Mouse (Mus musculus) testis, postnatal 10 days (tissue): ENCODE data around the gene R3hdml.
"Not testable (repeated sequence)": the region's sequence is repeated elsewhere in the genome, so short reads cannot be mapped to it uniquely, and the experiment has no call there.

Experiments
- DNase-seq: peaks from one replicate; pipeline ENCODE4 v3.0.0; 2021; ENCODE audit warnings: low spot score

The R3hdml gene

GRCm38 (mm10) chr2:163492018-163492417, at the start of gene R3hdml:
TSS of gene R3hdml (plus strand) at chr2:163492318.
- DNase-seq: no peak

GRCm38 (mm10) chr2:163443543-163443942, 48.6 kb upstream of the R3hdml start:
- DNase-seq: no peak

DNA sequence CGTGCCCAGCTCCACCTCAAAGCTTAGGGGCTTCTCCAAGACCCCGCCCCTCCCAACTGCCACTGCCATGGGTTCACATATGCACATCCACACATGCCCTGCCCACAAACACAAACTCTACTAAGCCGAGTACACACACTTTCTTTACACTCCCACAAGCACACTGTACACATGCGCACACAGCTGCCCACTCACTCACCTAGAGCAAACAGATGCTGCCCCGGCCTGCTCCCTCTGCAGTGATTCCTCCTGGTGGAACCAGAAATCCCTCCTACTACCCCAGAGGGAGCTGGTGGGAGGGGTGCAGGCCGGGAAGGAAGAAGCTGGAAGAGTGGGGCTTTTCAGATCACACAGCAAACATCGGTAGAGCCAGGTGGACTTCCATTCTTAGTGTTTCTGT, 48.1 kb upstream of the R3hdml start:
- no peak for DNase-seq

DNA sequence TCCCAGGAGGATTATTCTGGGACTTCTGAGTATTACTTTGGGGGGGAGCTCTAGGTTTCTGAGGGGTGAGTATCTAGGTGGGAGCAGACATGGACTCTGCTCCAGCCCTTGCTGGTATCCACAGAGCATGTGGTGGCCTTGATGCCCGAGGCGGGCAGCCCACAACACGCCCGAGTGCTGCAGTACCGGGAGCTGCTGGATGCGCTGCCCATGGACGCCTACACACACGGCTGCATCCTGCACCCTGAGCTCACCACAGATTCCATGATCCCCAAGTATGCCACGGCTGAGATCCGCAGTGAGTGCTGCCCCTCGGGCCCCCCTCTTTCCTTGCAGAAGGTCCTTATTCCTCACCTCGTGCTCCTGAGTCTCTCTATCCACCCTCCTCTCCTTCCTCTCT, 44.7 kb upstream of the R3hdml start:
- no peak for DNase-seq

DNA sequence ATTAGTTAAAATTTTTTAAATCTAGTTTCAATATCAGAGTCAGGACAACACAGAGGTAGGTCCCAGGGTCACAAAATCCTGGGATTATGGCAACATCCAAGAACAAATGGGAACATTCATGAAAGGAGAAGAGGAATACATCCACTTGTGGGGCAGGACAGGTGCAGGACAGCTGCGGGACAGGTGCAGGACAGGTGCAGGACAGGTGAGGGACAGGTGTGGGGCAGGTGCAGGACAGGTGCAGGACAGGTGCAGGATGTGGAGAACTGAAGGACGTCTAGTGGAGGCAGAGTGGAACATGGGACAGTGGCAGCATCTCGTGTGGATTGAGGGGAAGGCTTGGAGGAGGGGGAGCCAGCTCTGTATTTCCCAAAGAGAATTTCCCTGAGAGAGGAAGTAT, 42.8 kb upstream of the R3hdml start:
- no peak for DNase-seq

DNA sequence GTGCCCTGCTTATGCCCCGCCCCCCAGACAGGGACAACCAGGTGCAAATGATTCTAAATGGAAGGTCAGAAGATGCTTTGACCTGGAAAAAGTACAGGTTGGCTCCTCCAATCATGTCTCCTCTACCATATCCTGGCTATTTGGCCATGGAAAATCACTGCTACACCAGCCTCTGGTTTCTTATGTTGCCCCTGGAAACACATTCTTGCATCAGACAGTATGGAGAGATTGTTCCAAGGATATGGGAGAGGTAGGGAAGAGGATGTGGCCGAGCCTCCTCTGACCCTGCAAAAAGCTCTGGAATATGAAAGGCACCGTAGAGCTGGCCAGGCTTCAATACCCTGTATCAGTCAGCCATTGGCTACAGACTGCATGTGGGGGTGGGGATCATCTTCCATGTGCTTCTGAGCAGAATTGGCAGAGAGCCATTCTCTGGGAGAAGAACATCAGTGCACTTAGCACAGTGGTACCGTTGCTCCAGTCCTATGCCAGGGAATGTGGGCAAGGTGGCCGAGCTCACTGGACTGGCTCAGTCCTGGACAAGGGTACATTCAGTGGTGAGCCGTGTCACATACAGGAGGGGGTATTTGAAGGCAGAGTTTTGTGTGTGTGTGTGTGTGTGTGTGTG, 41.3 kb upstream of the R3hdml start:
- DNase-seq: no peak

DNA sequence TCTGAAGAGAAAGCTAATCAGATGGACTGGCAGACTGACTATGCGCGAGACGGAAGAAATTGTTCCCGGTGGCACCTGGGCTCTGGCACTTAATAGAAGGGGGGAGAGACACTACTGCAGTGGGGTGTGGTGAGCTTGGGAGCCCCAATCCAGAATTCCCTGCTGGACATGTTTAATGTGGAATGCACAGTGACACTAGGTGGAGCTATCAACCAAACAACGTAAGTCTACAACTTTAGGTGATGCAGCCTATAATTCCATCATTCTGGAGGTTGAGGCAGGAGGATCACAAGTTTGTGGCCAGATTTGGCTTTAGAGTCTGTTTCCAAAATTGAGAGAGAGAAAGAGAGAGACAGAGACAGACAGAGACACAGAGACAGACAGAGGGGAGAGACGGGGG, 39.4 kb upstream of the R3hdml start:
- DNase-seq: no peak

GRCm38 (mm10) chr2:163453378-163453777, 38.7 kb upstream of the R3hdml start:
- no peak for DNase-seq

GRCm38 (mm10) chr2:163458539-163459265, 33.4 kb upstream of the R3hdml start:
- DNase-seq: no peak

DNA sequence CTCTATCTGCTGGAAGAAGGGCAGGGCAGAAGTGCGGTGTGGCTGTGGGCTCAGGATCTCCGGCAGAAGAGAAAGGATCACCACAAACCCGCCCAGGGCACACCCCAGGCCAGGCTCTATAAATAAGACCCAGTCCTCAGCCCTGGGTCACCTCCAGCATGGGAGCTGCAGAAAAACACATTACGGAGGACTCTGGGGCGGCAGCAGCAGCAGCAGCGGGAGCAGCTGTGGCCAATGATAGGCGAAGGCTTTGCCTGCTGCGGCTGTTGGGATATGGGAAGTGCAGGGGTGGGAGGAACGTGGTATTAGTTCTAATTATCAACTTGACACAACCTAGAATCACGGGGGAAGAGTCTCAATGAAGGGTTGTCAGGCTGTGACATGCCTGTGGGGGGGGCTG, 32.7 kb upstream of the R3hdml start:
- no peak for DNase-seq

GRCm38 (mm10) chr2:163460622-163461021, 31.5 kb upstream of the R3hdml start:
- DNase-seq: no peak

DNA sequence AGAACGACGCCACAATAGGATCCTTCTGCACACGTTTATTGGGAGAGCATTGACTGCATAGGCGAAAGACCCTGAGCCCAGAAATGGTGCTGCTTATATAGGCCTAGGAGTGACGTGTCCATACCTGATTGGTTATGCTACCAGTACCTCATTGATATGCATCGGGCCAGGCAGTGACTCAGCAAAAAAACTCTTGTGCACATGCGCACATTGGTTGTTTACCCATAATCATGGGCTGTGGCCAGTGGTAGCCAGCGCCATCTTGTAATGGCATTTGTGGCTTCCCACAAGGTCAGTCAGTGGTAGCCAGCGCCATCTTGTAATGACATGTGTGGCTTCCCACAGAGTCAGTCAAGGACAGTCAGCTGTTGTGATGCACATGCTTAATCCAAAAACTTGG, 30.8 kb upstream of the R3hdml start:
- not testable (repeated sequence) for DNase-seq

DNA sequence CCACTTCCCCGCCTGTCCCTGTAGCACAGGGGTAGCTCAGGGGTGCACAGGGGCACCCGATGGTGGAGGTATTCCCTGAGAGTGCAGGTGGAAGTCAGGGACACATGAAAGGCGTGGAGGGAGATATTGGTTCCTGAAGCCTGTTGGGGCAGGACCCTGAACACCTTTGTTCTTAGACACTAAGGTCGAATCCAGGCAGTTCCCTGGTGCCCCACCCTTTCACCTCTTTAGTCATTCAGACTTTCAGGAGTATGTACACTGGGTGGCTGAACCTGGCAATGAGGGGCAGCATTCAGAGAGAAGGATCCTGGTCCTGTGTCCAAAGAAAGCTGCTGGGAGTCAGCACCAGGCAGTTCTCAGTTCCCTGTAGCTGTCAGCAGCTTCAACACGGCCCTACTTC, 29.7 kb upstream of the R3hdml start:
- DNase-seq: no peak

DNA sequence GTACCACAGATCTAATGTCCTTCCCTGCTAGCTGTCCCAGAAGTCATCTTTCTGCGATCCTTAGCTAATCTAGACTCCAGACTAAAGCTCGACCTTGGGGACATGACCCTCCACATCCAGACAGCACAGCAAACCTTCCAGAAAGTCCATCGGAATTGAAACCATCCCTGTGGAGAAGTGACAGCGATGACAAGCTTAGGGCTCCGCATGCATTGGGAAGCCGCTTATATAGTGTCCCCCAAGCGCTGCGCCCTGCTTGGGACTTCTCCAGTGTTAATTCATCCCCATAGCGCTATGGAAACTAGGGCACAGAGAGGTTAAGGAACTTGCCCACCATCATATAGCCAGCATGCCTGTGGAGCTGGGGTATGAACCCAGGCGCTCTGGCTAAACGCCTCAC, 29.3 kb upstream of the R3hdml start:
- no peak for DNase-seq

- no peak for DNase-seq
Observed at GRCm38 (mm10) chr2:163463251-163463769, 28.8 kb upstream of the R3hdml start.

DNA sequence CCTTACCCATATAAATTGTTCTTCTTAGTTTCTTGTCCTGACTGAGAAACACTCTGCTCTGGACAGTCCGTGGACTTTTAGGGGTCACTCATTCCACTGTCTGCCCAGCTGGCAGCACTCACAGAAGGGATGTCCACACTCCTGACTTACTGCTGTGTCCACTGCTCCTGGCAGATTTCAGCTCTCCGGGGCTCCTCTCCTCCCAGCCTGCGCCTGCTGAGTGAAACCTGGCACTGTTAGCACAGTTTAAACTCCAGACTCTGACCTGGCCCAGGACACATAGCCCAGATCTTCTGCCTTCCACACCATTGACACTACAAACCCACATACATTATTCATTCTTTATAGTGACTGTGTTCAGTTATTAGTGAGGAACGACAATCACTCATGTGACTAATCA, 28.1 kb upstream of the R3hdml start:
- DNase-seq: no peak

DNA sequence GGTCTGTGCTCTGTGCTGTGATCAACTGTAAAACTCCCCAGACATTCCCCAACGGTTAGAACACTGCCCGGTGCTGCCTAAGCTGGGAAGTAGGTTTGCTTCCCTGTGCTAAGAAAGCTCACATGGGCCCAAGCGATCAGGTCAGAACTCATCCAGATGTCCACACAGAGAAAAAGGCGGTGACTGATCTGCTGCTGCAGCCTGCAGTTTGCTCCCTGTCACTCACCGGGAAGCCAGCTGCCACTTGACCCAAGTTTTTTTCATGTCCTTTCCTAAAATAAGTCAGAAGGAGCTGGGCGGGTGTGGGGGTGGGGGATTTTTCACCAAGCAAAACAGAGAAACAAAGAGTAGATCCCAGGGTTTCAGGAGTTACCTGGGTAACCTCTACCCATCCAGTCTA, 27.6 kb upstream of the R3hdml start:
- DNase-seq: no peak

GRCm38 (mm10) chr2:163466771-163467170, 25.3 kb upstream of the R3hdml start:
- DNase-seq: no peak

GRCm38 (mm10) chr2:163467585-163467984, 24.5 kb upstream of the R3hdml start:
- DNase-seq: no peak

DNA sequence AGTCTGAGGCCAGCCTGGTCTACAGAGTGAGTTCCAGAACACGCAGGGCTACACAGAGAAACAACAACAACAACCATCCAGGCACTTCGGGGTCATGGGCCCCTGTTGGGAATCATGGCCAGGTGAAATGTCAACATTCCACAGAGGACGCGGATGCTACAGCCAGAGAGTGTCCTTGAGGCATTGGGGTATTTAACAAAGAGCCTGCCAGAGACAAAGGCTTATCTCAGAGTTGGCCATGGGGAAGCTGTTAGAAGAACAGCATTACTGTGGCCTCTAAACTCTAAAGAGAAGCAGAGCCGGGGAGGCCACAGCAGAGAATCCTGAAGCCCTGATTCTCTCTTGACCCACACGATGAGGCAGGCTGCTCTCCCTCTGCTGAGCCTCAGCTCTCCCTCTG, 23.3 kb upstream of the R3hdml start:
- DNase-seq: no peak

- DNase-seq: no peak
Observed at GRCm38 (mm10) chr2:163469711-163470110, 22.4 kb upstream of the R3hdml start.

DNA sequence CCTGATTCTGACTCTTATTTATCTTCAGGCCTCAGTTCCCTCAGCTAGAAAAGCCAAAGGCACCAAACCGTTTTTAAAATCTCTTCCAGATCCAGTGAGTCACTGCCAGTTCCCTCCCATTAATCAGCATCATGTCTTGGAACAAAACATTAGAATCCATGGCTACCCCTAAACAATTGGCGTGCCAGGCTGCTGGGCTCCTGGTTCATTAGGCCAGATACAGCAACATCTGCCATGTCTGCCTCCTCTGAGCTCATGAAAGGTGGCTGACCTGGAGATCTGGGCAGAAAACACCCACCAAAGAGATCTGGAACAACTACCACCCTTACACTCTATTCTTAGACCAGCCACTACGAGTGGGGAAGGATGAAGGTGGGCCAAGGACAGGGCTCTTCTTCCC, 21.0 kb upstream of the R3hdml start:
- DNase-seq: peak; percentile 34

GRCm38 (mm10) chr2:163471710-163472465, 20.2 kb upstream of the R3hdml start:
- DNase-seq: no peak
